Mouse (Mus musculus) monocyte, adult 5-6 weeks (primary cell): Measurements from ENCODE around the gene Rfx5. TPM values are rescaled to one million over a fixed set of nuclear protein-coding genes. Genes with fewer than 3 reads are reported as not detected.
"Not testable (repeated sequence)": the region's sequence is repeated elsewhere in the genome, so short reads cannot be mapped to it uniquely, and the experiment has no call there.

ENCODE experiments used
- ATAC-seq: fragments of 153-309, 156-312 bp; replicated peaks from 2 replicates; pipeline ENCODE4 v1.8.0; 2017; ENCODE audit warnings: mild to moderate bottlenecking; ENCODE audit not compliant: low TSS enrichment, insufficient number of reproducible peaks, severe bottlenecking, poor library complexity, low FRiP score
- total RNA-seq: library from RNA; stranded (forward); fragments of 200-1000, 200-491, 200-594 nt; gene quantifications from 3 replicates; pipeline ENCODE4 v1.2.3, GENCODE M21; 2017

Rfx5 gene
- total RNA-seq, 1 experiment from 2014 or later: 17.9 TPM

DNA sequence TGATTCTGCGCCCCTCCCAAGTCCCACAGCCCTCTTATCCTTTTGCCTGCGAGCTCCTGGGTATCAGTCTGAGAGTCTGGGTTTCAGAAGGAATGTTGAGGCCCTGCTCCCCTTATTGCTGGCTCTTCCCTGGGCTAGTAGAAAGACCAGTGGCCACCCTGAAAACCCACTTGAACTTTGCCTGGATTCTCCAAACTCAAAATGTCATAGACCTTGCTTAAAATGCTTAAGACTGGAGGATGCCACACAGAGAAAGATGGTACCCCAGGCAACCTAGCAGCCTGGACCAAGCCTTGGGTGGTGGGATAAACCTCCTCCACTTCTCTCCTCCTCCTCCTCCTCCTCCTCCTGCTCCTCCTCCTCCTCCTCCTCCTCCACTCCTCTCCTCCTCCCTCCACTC, 20.3 kb upstream of the Rfx5 start:
- ATAC-seq: not testable (repeated sequence)

DNA sequence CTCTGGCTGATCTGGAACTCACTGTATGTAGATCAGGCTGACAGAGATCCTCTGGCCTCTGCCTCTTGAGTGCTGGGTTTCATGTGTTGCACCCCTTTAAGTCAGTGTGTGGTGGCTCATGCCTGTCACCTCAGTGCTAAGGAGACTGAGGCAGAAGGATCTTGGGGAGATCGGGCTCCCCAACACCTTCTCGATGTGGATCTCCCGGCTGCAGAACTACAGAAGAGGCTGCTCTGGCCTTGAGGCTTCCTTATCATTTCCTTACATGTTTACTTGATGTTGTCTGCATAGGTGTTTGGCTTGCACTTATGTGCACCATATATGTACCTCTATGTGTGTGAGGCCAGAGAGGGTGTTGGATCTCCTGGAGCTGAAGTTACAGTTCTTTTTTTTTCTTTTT, 19.3 kb upstream of the Rfx5 start:
- ATAC-seq: not testable (repeated sequence)

DNA sequence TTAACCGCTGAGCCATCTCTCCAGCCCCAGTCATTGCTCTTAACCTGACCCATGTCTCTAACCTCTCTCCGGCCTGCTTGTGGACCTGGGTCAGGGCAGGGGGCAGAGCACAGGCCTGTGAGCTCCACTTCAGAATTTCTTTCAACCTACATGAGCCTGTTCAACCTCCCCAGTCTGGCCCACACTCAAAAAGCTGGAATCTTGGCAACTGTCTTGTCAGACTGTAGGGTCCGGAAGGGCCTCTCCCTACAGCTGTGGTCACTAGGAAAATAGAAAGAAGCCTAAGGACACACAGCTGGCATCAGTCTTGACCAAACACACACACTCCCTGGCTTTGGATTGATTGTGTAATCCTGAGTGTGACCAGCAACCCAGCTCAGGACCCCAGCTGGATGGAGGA, 18.5 kb upstream of the Rfx5 start:
- not testable (repeated sequence) for ATAC-seq

DNA sequence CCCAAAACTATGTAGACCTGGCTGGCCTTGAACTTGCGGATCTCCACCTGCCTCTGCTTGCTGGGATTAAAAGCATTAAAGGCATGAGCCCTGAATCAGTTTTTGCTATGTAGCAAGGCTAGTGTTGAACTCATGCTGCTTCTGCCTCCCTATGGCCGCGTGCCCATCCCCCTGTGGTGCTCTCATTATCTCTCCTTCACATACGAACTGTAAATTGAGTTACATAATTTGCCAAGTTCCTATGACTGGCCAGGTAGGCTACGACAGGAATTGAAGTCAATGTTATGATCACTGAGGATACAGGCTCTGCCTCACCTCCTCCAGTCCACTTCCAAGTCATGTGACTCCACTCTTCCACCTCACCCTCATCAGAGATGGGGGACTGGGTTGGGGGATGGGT, 17.7 kb upstream of the Rfx5 start:
- not testable (repeated sequence) for ATAC-seq

DNA sequence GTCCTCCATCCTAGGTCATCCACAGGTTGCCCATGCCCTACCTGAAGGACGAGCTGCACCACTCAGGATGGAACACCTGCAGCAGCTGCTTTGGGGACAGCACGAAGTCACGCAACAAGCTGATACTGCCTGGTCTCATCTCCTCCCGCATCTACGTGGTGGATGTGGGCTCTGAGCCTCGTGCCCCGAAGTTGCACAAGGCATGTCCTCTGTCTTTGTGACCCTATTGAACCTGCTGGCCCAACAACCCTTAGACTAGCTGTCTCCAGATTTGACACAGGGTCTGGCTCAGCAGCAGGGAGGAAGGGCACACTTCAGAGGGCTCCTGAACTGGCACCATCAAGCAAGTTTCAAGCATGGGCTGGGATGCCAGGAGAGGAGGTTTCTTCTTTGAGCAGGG, 16.7 kb upstream of the Rfx5 start:
- not testable (repeated sequence) for ATAC-seq

DNA sequence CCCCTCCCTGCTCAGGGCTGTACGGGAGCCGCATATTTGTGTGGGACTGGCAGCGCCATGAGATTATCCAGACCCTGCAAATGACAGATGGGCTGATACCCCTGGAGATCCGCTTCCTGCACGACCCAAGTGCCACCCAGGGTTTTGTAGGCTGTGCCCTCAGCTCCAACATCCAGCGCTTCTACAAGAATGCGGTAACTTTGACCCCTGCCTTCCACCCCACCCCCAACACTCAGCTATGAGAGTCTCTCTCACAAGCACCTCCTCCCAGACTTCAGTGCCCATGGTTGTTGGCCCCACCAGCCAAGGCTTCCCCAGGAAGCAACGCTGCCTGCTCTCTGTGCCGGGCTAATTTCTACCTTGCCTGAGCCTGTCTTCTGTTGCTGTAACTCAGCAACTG, 13.8 kb upstream of the Rfx5 start:
- ATAC-seq: not testable (repeated sequence)

DNA sequence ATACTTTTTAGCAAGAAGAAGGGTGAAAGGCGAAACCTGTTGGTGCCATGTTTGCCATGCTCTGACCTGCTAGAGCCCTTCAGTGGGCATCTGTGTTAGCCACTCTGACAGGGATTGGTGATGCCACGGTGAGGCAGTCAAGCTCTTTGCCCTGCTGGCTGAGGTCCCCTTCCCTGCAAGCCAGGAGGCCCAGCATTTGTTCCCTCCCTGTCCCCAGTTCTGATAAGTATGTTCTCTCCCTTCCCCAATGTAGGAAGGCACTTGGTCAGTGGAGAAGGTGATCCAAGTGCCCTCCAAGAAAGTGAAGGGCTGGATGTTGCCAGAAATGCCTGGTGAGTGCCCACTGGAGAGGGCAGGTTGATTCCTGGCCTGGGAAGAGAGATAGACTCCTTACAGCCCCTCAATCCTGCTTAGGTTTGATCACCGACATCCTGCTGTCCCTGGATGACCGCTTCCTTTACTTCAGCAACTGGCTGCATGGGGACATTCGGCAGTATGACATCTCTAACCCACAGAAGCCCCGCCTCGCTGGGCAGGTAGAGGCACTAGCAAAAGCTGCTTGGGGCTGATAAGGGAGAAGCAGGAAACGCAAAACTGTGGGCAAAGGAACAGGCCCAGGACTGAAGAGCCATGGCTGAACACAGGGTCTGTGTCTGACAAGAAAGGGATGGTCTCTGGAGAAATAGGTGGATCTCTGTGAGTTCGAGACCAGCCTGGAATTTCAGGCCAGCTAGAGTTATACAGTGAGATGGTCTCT, 11.5 kb upstream of the Rfx5 start:
- not testable (repeated sequence) for ATAC-seq

DNA sequence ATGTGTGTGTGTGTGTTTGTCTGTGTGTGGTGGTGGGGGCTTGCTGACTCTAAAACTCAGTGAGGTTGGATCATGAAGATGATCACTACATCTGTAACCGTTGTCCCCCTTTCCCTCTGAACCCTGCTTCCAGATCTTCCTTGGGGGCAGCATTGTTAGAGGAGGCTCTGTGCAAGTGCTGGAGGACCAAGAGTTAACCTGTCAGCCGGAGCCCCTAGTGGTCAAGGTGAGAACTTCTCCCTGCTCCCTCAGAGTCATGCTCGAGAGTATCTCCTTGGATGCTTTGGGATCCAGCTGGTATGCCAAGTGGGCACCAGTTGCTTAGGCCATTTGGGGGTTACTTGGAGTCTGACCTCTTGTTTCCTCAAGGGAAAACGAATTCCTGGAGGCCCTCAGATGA, 10.2 kb upstream of the Rfx5 start:
- peak; percentile 62; the same call in 1 of the 2 replicates for ATAC-seq

DNA sequence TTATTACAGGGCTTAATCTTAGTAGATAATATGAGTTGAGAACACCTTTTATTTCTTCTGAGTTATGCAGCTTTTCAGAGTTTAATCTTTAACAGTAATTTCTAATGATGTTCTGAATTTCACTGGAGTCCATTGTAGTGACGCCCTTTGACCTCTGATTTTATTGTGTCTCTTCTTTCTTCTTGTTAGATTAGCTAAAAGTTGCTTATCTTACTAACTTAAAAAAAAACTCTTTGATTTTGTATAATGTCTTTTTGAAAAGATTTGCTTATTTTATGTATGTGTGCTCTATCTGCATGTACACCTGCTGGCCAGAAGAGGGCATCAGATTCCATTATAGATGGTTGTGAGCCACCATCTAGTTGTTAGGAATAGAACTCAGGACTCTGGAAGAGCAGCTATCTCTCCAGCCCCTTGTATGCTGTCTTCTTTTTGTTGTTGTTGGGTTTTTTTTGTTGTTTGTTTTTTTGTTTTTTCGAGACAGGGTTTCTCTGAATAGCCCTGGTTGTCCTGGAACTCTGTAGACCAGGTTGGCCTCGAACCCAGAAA, 5.7 kb upstream of the Rfx5 start:
- no peak for ATAC-seq

DNA sequence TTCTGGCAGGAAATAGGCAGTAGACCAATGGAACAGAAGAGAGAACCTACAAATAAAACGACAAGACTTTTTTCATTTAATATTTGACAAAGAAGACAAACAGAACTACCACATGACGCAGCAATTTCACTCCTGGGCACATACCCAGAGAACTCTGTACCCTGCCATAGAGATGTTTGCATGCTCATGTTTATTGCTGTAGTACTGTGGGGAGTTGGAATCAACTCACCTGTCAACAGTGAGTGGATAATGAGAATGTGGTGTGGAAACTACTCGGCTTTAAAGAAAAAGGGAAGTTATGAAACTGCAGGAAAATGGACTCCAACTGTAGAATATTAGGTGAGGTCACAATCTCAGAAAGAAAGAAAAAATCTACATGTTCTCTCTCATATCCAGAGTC, 4.2 kb upstream of the Rfx5 start:
- no peak for ATAC-seq

DNA sequence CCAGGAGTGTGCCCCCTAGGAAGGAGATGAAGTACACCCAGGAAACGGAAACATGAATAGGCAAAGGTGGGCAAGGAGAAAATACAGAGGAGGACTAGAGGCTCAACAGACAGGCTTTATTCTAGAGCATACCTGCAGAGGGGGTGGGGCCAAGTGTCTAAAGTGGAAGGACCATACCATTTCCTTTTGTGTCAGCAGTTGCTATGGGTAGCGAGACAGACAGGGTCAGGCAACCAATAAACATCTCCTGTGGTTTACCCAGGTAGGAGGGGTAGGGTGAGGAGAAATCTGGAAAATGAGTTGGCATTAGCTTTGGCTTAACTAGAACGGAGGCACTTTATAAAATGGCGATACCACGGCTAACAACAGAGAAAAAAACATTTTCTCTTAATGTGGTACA, 1.1 kb upstream of the Rfx5 start:
- no peak for ATAC-seq

DNA sequence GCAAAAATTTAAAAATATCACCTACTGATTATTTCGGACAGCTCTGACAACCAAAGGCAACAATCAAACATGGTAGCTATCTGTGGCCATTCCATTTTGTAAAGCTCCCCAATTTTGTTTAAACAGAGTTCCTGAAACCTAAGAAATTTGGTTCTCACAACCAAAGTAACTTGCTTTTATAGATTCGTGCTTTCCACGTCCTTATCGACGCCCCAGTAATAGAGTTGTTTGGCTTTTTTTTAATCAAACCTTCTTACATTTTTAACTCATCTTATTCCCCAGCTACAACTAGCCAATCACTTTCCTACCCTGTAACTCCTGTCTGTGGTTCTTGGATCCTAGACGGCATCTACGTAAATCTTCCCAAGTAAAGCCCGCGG, 501 bp upstream of the Rfx5 start:
- ATAC-seq: no peak

DNA sequence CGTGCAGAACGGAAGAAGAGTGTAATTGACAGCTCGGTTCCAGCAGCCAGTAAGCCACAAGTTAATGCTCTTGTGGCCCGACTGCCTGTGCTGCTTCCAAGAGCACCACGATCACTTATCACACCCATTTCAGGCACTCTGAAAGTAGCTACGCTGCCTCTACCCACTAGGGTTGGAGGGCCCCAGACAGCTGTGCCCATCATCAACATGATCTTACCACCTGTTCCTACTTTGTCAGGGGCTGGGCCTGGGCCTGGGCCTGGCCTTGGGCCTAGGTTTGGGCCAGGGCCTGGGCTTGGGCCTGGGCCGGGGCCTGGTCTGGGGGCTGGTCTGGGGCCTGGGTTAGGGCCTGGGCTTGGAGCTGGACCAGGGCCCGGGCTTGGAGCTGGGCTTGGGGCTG, 4.4 kb downstream of the Rfx5 start:
- no peak for ATAC-seq

DNA sequence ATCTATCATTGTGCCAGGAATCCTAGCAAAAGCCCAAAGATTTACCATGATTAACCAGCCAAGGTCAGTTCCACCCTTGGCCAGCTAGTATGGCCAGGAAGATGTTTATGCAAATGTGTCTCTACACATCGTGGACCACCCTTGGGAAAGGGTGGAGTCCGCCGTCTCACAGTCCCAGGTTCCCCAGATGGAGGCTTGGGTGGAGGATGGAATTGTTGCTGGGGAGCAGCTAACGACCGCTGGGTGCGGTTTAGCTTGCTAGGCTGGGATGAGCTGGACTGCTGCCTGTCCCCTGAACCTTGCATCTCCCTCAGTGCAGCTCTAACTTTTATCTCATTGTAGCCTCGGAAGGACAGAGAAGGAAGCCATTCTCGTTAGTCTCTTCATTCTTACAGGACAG, 6.0 kb downstream of the Rfx5 start:
- no peak for ATAC-seq

DNA sequence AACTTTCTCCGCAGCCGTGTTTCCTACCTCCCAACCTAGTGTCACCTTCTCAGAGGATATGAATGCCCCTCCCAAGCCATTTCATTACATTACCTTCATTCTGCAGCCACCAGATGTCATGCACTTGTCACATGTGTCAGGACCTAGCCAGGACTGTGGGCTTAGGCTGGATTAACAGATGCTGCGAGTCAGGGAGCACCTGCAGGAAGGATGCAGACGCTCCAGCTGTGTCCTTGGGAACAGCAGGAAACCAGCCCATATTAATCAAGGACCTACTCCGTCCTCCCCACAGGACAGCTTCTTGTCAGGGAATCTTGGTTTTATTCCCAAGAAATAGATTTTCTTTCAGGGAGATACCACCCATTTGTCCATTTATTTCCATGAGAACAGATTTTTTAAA, 6.4 kb downstream of the Rfx5 start:
- no peak for ATAC-seq

DNA sequence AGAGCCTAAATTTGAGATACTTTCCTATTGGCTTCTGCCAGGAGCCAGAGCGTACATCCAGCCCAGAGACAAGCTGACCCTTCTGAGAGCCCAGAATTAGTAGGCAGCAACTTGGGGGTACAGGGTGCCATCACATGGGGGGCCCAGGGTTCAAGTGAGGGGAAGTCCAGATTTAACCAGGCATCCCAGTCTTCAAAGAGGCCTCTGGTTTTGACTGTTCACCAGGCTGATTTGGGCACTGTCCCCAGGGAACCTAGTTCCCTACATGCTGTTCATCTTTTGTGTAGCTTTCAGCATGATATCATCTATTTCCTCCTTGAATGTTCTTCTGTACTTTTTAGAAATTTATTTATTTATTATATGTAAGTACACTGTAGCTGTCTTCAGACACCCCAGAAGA, 11.1 kb downstream of the Rfx5 start:
- no peak for ATAC-seq

DNA sequence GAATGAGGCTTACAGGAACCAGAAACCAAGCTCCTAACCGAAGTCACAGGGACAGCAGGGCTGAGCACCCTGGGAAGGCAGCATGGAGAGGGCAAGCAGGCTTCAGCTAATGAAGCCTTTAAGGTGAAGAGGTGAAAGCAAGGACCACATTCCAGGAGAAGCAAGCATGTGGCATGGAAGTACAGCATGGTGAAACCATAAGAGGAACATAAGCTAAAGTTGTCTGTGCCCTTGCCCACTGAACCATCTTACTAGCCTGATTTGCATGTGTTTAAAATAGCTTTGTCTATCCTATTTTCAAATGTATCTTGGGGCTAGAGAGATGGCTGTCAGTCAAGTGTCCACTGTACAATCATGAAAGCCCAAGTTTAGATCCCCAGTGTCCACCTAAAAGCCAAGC, 12.0 kb downstream of the Rfx5 start:
- ATAC-seq: no peak

DNA sequence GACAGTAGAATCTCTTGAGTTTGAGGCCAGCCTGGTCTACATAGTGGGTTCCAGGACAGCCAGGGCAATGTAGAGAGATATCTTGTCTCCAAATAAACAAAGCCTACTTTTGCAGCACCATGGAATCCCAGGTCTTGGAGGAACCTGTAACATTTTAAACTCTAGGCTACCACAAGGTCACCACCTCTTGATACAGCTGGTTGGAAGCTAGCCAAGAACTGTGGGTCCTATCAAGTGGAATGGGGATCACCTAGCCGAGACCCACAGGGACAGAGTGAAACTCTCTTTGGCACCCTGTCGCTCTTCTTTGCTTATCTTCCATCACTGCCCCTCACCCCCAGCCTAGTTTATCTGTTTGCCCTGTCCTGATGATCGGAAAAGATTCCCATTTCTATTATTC, 18.7 kb downstream of the Rfx5 start:
- no peak for ATAC-seq

DNA sequence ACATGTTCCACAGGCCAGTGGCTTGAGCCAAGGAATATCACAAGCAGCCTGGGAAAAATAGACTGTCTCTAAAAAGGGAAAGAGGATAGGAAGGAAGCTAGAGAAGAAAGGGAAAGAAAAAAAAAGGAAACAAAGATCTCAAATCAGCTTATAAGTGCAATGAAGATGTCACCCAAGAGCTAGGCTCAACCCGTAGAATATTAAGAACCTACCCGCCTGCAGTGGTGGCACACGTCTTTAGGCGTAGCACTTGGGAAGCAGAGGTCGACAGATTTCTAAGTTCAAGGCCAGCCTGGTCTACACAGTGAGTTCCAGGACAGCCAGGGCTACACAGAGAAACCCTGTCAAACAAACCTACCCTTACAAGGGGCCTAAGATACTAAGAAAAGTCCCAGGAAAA, 19.7 kb downstream of the Rfx5 start:
- no peak for ATAC-seq

DNA sequence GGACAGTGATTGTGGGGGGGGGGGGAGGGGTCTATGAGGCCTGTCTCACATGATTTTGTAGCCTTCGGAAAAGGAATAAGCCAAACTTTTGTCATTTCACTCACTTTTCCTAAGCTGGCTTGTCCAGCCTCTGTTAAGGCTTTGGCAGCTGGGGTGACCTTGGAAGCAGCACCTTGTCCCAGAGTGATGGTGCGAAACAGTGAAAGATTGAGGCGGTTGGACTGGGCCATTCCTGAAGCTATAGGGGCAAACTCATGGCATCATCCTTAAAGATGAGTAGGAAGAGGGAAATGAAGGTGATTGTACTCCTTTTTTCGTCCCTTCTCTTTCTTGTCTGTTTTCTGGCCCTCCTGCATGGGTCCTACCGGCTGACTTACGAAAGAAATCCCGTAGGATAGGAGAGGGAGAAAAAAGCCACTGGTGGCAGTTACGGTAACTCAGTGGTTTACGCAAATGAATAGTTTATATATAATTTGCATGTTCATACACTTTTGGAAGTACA, 20.2 kb downstream of the Rfx5 start:
- 0 out of 2 replicates have a peak, but pooled peaks have one; percentile 6 for ATAC-seq
